Mouse (Mus musculus): ENCODE results near the gene Mettl24.

DNA sequence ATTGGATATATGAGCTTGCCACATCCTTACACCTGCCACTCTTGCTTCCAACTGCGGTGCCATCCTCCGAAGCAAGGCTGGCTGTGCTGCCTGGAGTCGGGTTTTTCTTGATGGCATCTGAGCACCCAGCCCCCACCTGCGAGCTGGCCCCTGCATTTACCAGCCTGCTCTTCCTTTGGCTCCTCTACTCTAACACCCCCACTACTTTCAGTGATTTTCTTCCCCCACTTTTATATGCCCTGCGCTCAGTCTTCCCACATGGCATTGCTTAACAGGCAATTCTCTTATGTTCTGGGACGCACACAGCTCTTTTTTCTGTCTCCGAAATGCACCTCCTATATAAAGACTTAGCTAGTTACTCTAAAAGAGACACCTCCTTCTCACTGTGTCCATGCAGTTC is 1.2 kb downstream of the Mettl24 start:
- no peak for TF ChIP-seq CTCF (conservative IDR thresholded peaks at IDR 0.05; ENCODE audit: insufficient read depth, insufficient read length, low read depth, low read length)
- TF ChIP-seq POLR2A (IDR thresholded peaks at IDR 0.05; ENCODE audit: low read depth, low read length), result no peak

All from kidney, adult 2 months (tissue).